8 mouse cellular contexts compared by ENCODE assay signal in the genomic region with DNA sequence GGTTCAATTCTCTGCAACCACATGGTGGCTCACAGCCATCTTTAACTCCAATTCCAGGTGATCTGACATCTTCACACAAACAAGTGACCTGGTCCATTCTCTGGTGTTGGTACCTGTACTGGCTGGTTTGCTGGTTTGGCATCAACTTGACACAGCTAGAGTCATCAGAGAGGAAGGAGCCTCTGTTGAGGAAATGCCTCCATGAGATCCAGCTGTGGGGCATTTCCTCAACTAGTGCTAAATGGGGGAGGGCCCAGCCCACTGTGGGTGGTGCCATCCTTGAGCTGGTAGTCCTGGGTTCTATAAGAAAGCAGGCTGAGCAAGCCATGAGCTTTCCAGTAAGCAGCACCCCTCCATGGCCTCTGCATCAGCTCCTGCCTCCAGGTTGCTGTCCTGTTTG. TPM values are rescaled to one million over a fixed set of nuclear protein-coding genes. Genes with fewer than 3 reads are reported as not detected.
DNase-seq lines count a peak whose midpoint lies in the region; ATAC-seq and TF ChIP-seq lines count a peak whose summit lies in the region.
"Not testable (repeated sequence)": the region's sequence is repeated elsewhere in the genome, so short reads cannot be mapped to it uniquely, and the experiment has no call there.

No protein-coding gene starts in this region.

- TF ChIP-seq POLR2A in limb, embryonic 14.5 days (IDR thresholded peaks at IDR 0.05; ENCODE audit: borderline replicate concordance, extremely low read depth, insufficient read depth, insufficient read length); myocyte (IDR thresholded peaks at IDR 0.05; ENCODE audit: insufficient read length, low read depth); thymus, adult 2 months (IDR thresholded peaks at IDR 0.05; ENCODE audit: control insufficient read depth, extremely low read depth, insufficient read depth, low read length, poor library complexity): not testable (repeated sequence)

- ATAC-seq in embryonic facial prominence, embryonic 13.5 days (ENCODE audit: insufficient number of reproducible peaks, insufficient read depth, low FRiP score, low TSS enrichment, low read depth); intestine, postnatal 0 days; limb, embryonic 14.5 days (ENCODE audit: low FRiP score, low read depth); lung, embryonic 16.5 days (ENCODE audit: low read depth): not testable (repeated sequence)

- peaks cover 37% of the 10 kb centered on the region for H3K4me1 ChIP-seq in embryonic facial prominence, embryonic 13.5 days
- peaks cover 50% of the 10 kb centered on the region for H3K4me1 ChIP-seq in hindbrain, embryonic 10.5 days (replicated peaks)
- H3K4me1 ChIP-seq in intestine, postnatal 0 days (replicated peaks; ENCODE audit: control insufficient read depth, insufficient read depth, low read length), result not testable (repeated sequence)
- peaks cover 28% of the 10 kb centered on the region for H3K4me1 ChIP-seq in limb, embryonic 14.5 days (ENCODE audit: control insufficient read depth, insufficient read depth, low read length)
- peaks cover 32% of the 10 kb centered on the region for H3K4me1 ChIP-seq in lung, embryonic 16.5 days (replicated peaks; ENCODE audit: control insufficient read depth, insufficient read depth, low read length)
- H3K4me1 ChIP-seq in thymus, adult 2 months (replicated peaks; ENCODE audit: control insufficient read depth, insufficient read depth, low read length), result peaks cover 18% of the 10 kb centered on the region

- peak overlapping the region; percentile 94 for H3K4me2 ChIP-seq in embryonic facial prominence, embryonic 13.5 days
- peak overlapping the region; percentile 96 for H3K4me2 ChIP-seq in intestine, postnatal 0 days (replicated peaks; ENCODE audit: low read depth)
- not testable (repeated sequence) for H3K4me2 ChIP-seq in limb, embryonic 14.5 days (replicated peaks; ENCODE audit: low read depth, low read length, severe bottlenecking); myocyte (ENCODE audit: low read depth)
- peak overlapping the region; percentile 83 for H3K4me2 ChIP-seq in lung, embryonic 16.5 days (ENCODE audit: low read depth, low read length)

- peak overlapping the region; percentile 95 for H3K4me3 ChIP-seq in embryonic facial prominence, embryonic 13.5 days
- not testable (repeated sequence) for H3K4me3 ChIP-seq in gastrocnemius, adult 2 months; intestine, postnatal 0 days (ENCODE audit: low read depth, low read length); lung, embryonic 16.5 days (ENCODE audit: low read length); thymus, adult 2 months (ENCODE audit: control insufficient read depth, insufficient read depth, low read length)
- H3K4me3 ChIP-seq in hindbrain, embryonic 10.5 days, result peak overlapping the region; percentile 100
- peak overlapping the region; percentile 99; the same call in 1 of the 2 replicates for H3K4me3 ChIP-seq in limb, embryonic 14.5 days (replicated peaks; ENCODE audit: low read length)
- peak overlapping the region; percentile 72 for H3K4me3 ChIP-seq in myocyte

- intact Hi-C loops in gastrocnemius, adult 2 months (cut with DNase I), result loop anchor here (10.0 kb wide), 1 partner anchor 147 kb away; a partner anchor contains a TSS

- H3ac ChIP-seq in myocyte (ENCODE audit: control insufficient read depth, insufficient read length), result not testable (repeated sequence)

- H3K79me2 ChIP-seq in myocyte (ENCODE audit: control insufficient read depth, insufficient read depth), result peaks cover 24% of the 10 kb centered on the region

- not testable (repeated sequence) for H3K9ac ChIP-seq in embryonic facial prominence, embryonic 13.5 days; intestine, postnatal 0 days (ENCODE audit: low read depth, low read length); limb, embryonic 14.5 days (ENCODE audit: low read depth, low read length, severe bottlenecking)
- peak overlapping the region; percentile 62 for H3K9ac ChIP-seq in lung, embryonic 16.5 days (ENCODE audit: low read length)

- not testable (repeated sequence) for H3K9me3 ChIP-seq in embryonic facial prominence, embryonic 13.5 days; hindbrain, embryonic 10.5 days; intestine, postnatal 0 days (ENCODE audit: control insufficient read depth); limb, embryonic 14.5 days (ENCODE audit: control insufficient read depth, low read length); lung, embryonic 16.5 days (ENCODE audit: control insufficient read depth, low read length)

- not testable (repeated sequence) for H3K36me3 ChIP-seq in embryonic facial prominence, embryonic 13.5 days; hindbrain, embryonic 10.5 days; intestine, postnatal 0 days (ENCODE audit: control insufficient read depth, insufficient read depth); limb, embryonic 14.5 days (ENCODE audit: control insufficient read depth, insufficient read depth, low read length); lung, embryonic 16.5 days (ENCODE audit: control insufficient read depth, insufficient read depth, low read length); myocyte (ENCODE audit: control insufficient read depth, insufficient read depth); thymus, adult 2 months (ENCODE audit: control insufficient read depth, insufficient read depth, low read length)

- DNase-seq in gastrocnemius, adult 2 months; hindbrain, embryonic 10.5 days (ENCODE audit: low spot score); limb, embryonic 14.5 days (ENCODE audit: low spot score): not testable (repeated sequence)
- peak; percentile 17 for DNase-seq in thymus, adult 2 months

- TF ChIP-seq CTCF in gastrocnemius, adult 2 months (IDR thresholded peaks at IDR 0.05); intestine, postnatal 0 days (IDR thresholded peaks at IDR 0.05; ENCODE audit: low read depth); thymus, adult 2 months (IDR thresholded peaks at IDR 0.05; ENCODE audit: borderline replicate concordance, control insufficient read depth, extremely low read depth, insufficient read depth, low read length, poor library complexity): not testable (repeated sequence)

- not testable (repeated sequence) for H3K27me3 ChIP-seq in embryonic facial prominence, embryonic 13.5 days; hindbrain, embryonic 10.5 days (ENCODE audit: insufficient read depth, poor library complexity, severe bottlenecking); intestine, postnatal 0 days (replicated peaks; ENCODE audit: control insufficient read depth, insufficient read depth, low read length); limb, embryonic 14.5 days (ENCODE audit: control insufficient read depth, insufficient read depth, low read length); lung, embryonic 16.5 days (ENCODE audit: control insufficient read depth, insufficient read depth, low read depth, low read length); myocyte (ENCODE audit: control insufficient read depth, insufficient read depth, insufficient read length); thymus, adult 2 months (ENCODE audit: control insufficient read depth, insufficient read depth, low read length)

- H3K27ac ChIP-seq in embryonic facial prominence, embryonic 13.5 days, result peak overlapping the region; percentile 96
- peak overlapping the region; percentile 98 for H3K27ac ChIP-seq in gastrocnemius, adult 2 months
- peak overlapping the region; percentile 98 for H3K27ac ChIP-seq in hindbrain, embryonic 10.5 days
- not testable (repeated sequence) for H3K27ac ChIP-seq in intestine, postnatal 0 days (ENCODE audit: low read depth, low read length); thymus, adult 2 months (ENCODE audit: control insufficient read depth, insufficient read depth, low read length)
- H3K27ac ChIP-seq in limb, embryonic 14.5 days (replicated peaks; ENCODE audit: low read depth, low read length), result peak overlapping the region; percentile 89
- H3K27ac ChIP-seq in lung, embryonic 16.5 days (ENCODE audit: low read length), result peak overlapping the region; percentile 96

RNA-seq across cellular contexts. Expression of a gene that starts 1.3 kb away (rescaled TPM):
- 6.3 and 8.9 TPM in 2 replicates for polyA plus RNA-seq in embryonic facial prominence, embryonic 13.5 days (2015; fragmentation: Nextera tagmentation; extraction: Ambion mirVana)
- 10 to 100 TPM; 82.4 to 89.3 TPM for total RNA-seq in gastrocnemius, adult 2 months (2021)
- 5.9 and 7.8 TPM in 2 replicates for polyA plus RNA-seq in hindbrain, embryonic 10.5 days (2016; fragmentation: Nextera tagmentation; extraction: Ambion mirVana)
- polyA plus RNA-seq in intestine, postnatal 0 days (2015; fragmentation: Nextera tagmentation; extraction: Ambion mirVana), result 5.1 and 5.2 TPM in 2 replicates
- 87.2 and 129 TPM in 2 replicates for polyA plus RNA-seq in limb, embryonic 14.5 days (2012; rRNA removed)
- polyA plus RNA-seq in limb, embryonic 14.5 days (2014; fragmentation: Nextera tagmentation; extraction: Ambion mirVana), result 9.6 and 10.2 TPM in 2 replicates
- polyA plus RNA-seq in lung, embryonic 16.5 days (2015; fragmentation: Nextera tagmentation; extraction: Ambion mirVana), result 6.1 and 6.5 TPM in 2 replicates
- 51.1 TPM for polyA plus RNA-seq in myocyte (2012; fragmentation: generic; extraction: Trizol)
- 297 and 310 TPM in 2 replicates for polyA plus RNA-seq in thymus, adult 2 months (2012; rRNA removed)

RNA-seq across cellular contexts. Expression of a gene that starts 11.1 kb away (rescaled TPM):
- polyA plus RNA-seq in embryonic facial prominence, embryonic 13.5 days (2015; fragmentation: Nextera tagmentation; extraction: Ambion mirVana), result 10.7 and 11.4 TPM in 2 replicates
- 10 to 100 TPM; 13.8 to 15.5 TPM for total RNA-seq in gastrocnemius, adult 2 months (2021)
- polyA plus RNA-seq in hindbrain, embryonic 10.5 days (2016; fragmentation: Nextera tagmentation; extraction: Ambion mirVana), result 4.5 and 7.6 TPM in 2 replicates
- 1.3 and 2.0 TPM in 2 replicates for polyA plus RNA-seq in intestine, postnatal 0 days (2015; fragmentation: Nextera tagmentation; extraction: Ambion mirVana)
- polyA plus RNA-seq in limb, embryonic 14.5 days (2012; rRNA removed), result 21.1 and 25.3 TPM in 2 replicates
- 6.9 and 8.2 TPM in 2 replicates for polyA plus RNA-seq in limb, embryonic 14.5 days (2014; fragmentation: Nextera tagmentation; extraction: Ambion mirVana)
- 4.0 and 4.1 TPM in 2 replicates for polyA plus RNA-seq in lung, embryonic 16.5 days (2015; fragmentation: Nextera tagmentation; extraction: Ambion mirVana)
- 0.43 TPM for polyA plus RNA-seq in myocyte (2012; fragmentation: generic; extraction: Trizol)
- polyA plus RNA-seq in thymus, adult 2 months (2012; rRNA removed), result 21.8 and 22.0 TPM in 2 replicates
